Mouse (Mus musculus) frontal cortex, adult 2 months (tissue): ENCODE data around the gene Gp5. TPM values are rescaled to one million over a fixed set of nuclear protein-coding genes. Genes with fewer than 3 reads are reported as not detected.

Source experiments
- DNase-seq, 2 experiments: peaks; one replicate each; pipeline ENCODE4 v3.0.0; 2022; ENCODE audit warnings: low spot score in 1 of 2; ENCODE audit errors: extremely low spot score in 1 of 2
- polyA plus RNA-seq: library from polyadenylated mRNA; depleted of rRNA; stranded (reverse); fragments of >200 nt; gene quantifications from 2 replicates; pipeline ENCODE4 v1.2.3, GENCODE M21; 2012

Gp5 gene
- polyA plus RNA-seq, 1 experiment: 0.90 TPM

GRCm38 (mm10) chr16:30280676-30281297, 29.8 kb downstream of the Gp5 start:
- no peak for DNase-seq

- no peak for DNase-seq
Observed at GRCm38 (mm10) chr16:30278406-30278805, 32.2 kb downstream of the Gp5 start.

- DNase-seq: no peak
Observed at GRCm38 (mm10) chr16:30275558-30276340, 34.8 kb downstream of the Gp5 start.

- DNase-seq: peak in 1 of 2 experiments; percentile 34
Observed at GRCm38 (mm10) chr16:30273065-30273464, 37.5 kb downstream of the Gp5 start.

- DNase-seq: peak; percentile 33 to 38
Observed at GRCm38 (mm10) chr16:30271941-30272595, 38.5 kb downstream of the Gp5 start.

- no peak for DNase-seq
Observed at GRCm38 (mm10) chr16:30271223-30271761, 39.3 kb downstream of the Gp5 start.

- DNase-seq: no peak
Observed at GRCm38 (mm10) chr16:30267359-30267758, 43.2 kb downstream of the Gp5 start, which contains the start of gene Cpn2. Gene Cpn2, minus strand, starts transcription at chr16:30267499.

- no peak for DNase-seq
Observed at GRCm38 (mm10) chr16:30266561-30266960, 44.0 kb downstream of the Gp5 start.

- no peak for DNase-seq
Observed at GRCm38 (mm10) chr16:30265611-30266010, 45.0 kb downstream of the Gp5 start.

GRCm38 (mm10) chr16:30263156-30263555, 47.4 kb downstream of the Gp5 start:
- DNase-seq: no peak

GRCm38 (mm10) chr16:30262664-30263063, 47.9 kb downstream of the Gp5 start:
- DNase-seq: peak in 1 of 2 experiments; percentile 78

GRCm38 (mm10) chr16:30262157-30262556, 48.4 kb downstream of the Gp5 start:
- no peak for DNase-seq

- no peak for DNase-seq
Observed at GRCm38 (mm10) chr16:30261341-30261740, 49.2 kb downstream of the Gp5 start.

GRCm38 (mm10) chr16:30260012-30260635, 50.5 kb downstream of the Gp5 start:
- no peak for DNase-seq

GRCm38 (mm10) chr16:30259444-30259843, 51.1 kb downstream of the Gp5 start:
- no peak for DNase-seq

- DNase-seq: no peak
Observed at GRCm38 (mm10) chr16:30258441-30258840, 52.1 kb downstream of the Gp5 start.

- no peak for DNase-seq
Observed at GRCm38 (mm10) chr16:30257718-30258117, 52.9 kb downstream of the Gp5 start.
